11 mouse cellular contexts compared by ENCODE assay signal in the genomic region with DNA sequence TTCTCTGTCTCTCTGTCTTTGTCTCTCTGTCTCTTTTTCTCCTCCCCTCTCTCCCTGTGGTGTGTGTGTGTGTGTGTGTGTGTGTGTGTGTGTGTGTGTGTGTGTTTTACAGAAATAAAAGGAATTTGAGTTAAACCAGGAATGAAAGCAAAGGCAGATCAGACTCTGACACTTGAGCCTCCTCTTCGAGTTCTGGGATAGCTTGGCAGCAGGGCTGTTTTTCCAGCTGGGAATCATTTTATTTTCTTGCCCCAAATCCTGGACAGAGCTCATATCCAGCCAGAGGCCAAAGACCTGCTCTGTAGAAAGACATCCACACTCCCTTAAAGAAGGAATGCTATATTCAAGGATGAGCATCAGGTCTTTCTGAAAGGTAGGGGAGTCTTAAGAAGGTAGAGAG.
DNase-seq lines count a peak whose midpoint lies in the region; ATAC-seq and TF ChIP-seq lines count a peak whose summit lies in the region.
"Had no signal": no experiment of that assay in that cellular context is flagged by ENCODE, and none has a peak within 500 bp of the region (broad histone marks: within the 10 kb centered on the region; RNA-seq: fewer than 3 reads in every experiment).

No protein-coding gene starts in this region.

- H3K9ac ChIP-seq in kidney, embryonic 14.5 days (ENCODE audit: low read depth, low read length), result no peak overlapping the region

- ATAC-seq in kidney, embryonic 14.5 days (ENCODE audit: low FRiP score, low TSS enrichment), result no peak
- no peak for ATAC-seq in cerebellum, adult (ENCODE audit: insufficient number of reproducible peaks, low FRiP score, low TSS enrichment)
- ATAC-seq: activated CD4-positive, CD25-positive, alpha-beta regulatory T cell, adult 4 months had no signal

- 11% methylated on average over 1 of the region's 1 CpGs for WGBS in kidney, embryonic 14.5 days
- 7% methylated on average over 1 of the region's 1 CpGs for WGBS in embryonic facial prominence, embryonic 10.5 days
- 11% methylated on average over 1 of the region's 1 CpGs for WGBS in kidney, adult 2 months
- WGBS in thymus, adult 2 months, result 41% methylated on average over 1 of the region's 1 CpGs

- no peaks in the 10 kb centered on the region for H3K27me3 ChIP-seq in kidney, embryonic 14.5 days (ENCODE audit: control insufficient read depth, insufficient read depth, low read length)
- H3K27me3 ChIP-seq in embryonic facial prominence, embryonic 10.5 days (replicated peaks; ENCODE audit: low read depth, poor library complexity, severe bottlenecking), result no peaks in the 10 kb centered on the region
- no peaks in the 10 kb centered on the region; the same call in 1 of the 2 replicates for H3K27me3 ChIP-seq in kidney, adult 2 months (replicated peaks; ENCODE audit: control insufficient read depth, insufficient read depth, low read length)
- H3K27me3 ChIP-seq in thymus, adult 2 months (ENCODE audit: control insufficient read depth, insufficient read depth, low read length), result no peaks in the 10 kb centered on the region

- no peak overlapping the region for H3K27ac ChIP-seq in kidney, embryonic 14.5 days (ENCODE audit: low read depth, low read length)
- H3K27ac ChIP-seq in embryonic facial prominence, embryonic 10.5 days (replicated peaks), result peak overlapping the region; percentile 73
- no peak overlapping the region for H3K27ac ChIP-seq in kidney, adult 2 months (ENCODE audit: insufficient read depth, low read depth, low read length)
- no peak overlapping the region for H3K27ac ChIP-seq in thymus, adult 2 months (ENCODE audit: control insufficient read depth, insufficient read depth, low read length)
- H3K27ac ChIP-seq: midbrain, embryonic 10.5 days had no signal

- no peak overlapping the region for H3K4me3 ChIP-seq in kidney, embryonic 14.5 days (ENCODE audit: low read length)
- H3K4me3 ChIP-seq in embryonic facial prominence, embryonic 10.5 days, result no peak overlapping the region
- no peak overlapping the region for H3K4me3 ChIP-seq in kidney, adult 2 months (ENCODE audit: insufficient read depth, low read depth, low read length)
- H3K4me3 ChIP-seq in thymus, adult 2 months (ENCODE audit: control insufficient read depth, insufficient read depth, low read length), result no peak overlapping the region
- H3K4me3 ChIP-seq: midbrain, embryonic 10.5 days had no signal

- H3K4me1 ChIP-seq in kidney, embryonic 14.5 days (ENCODE audit: control insufficient read depth, insufficient read depth, low read length), result peaks cover 17% of the 10 kb centered on the region; the same call in 1 of the 2 replicates
- H3K4me1 ChIP-seq in embryonic facial prominence, embryonic 10.5 days, result peaks cover 35% of the 10 kb centered on the region
- H3K4me1 ChIP-seq in kidney, adult 2 months (ENCODE audit: control insufficient read depth, insufficient read depth, low read length), result no peaks in the 10 kb centered on the region
- no peaks in the 10 kb centered on the region for H3K4me1 ChIP-seq in thymus, adult 2 months (replicated peaks; ENCODE audit: control insufficient read depth, insufficient read depth, low read length)
- H3K4me1 ChIP-seq: midbrain, embryonic 10.5 days had no signal

- no peak for TF ChIP-seq POLR2A in kidney, adult 2 months (IDR thresholded peaks at IDR 0.05; ENCODE audit: low read depth, low read length)
- TF ChIP-seq POLR2A in thymus, adult 2 months (IDR thresholded peaks at IDR 0.05; ENCODE audit: control insufficient read depth, extremely low read depth, insufficient read depth, low read length, poor library complexity), result no peak

- DNase-seq in kidney, adult 11 months, result peak; percentile 9
- peak; percentile 60 for DNase-seq in embryonic facial prominence, embryonic 10.5 days (ENCODE audit: low spot score)
- peak; percentile 40 for DNase-seq in kidney, adult 2 months
- peak; percentile 19 for DNase-seq in lung, postnatal 36 days
- DNase-seq in adrenal gland, adult (ENCODE audit: inconsistent age in 2 of 2, low spot score in 1 of 2), result no peak
- DNase-seq in thymus, adult 2 months, result no peak
- DNase-seq: retina, postnatal 1 day had no signal

- H3K36me3 ChIP-seq in kidney, embryonic 14.5 days (ENCODE audit: control insufficient read depth, insufficient read depth, low read length), result no peaks in the 10 kb centered on the region
- no peaks in the 10 kb centered on the region for H3K36me3 ChIP-seq in embryonic facial prominence, embryonic 10.5 days (replicated peaks)
- H3K36me3 ChIP-seq in kidney, adult 2 months (ENCODE audit: control insufficient read depth, insufficient read depth, low read length), result no peaks in the 10 kb centered on the region
- no peaks in the 10 kb centered on the region for H3K36me3 ChIP-seq in thymus, adult 2 months (ENCODE audit: control insufficient read depth, insufficient read depth, low read length)
- H3K36me3 ChIP-seq: midbrain, embryonic 10.5 days had no signal

- TF ChIP-seq CTCF in kidney, adult 2 months (conservative IDR thresholded peaks at IDR 0.05; ENCODE audit: insufficient read depth, insufficient read length, low read depth, low read length), result no peak
- no peak for TF ChIP-seq CTCF in thymus, adult 2 months (IDR thresholded peaks at IDR 0.05; ENCODE audit: borderline replicate concordance, control insufficient read depth, extremely low read depth, insufficient read depth, low read length, poor library complexity)

- no peaks in the 10 kb centered on the region for H3K9me3 ChIP-seq in kidney, embryonic 14.5 days (ENCODE audit: control insufficient read depth, low read length)
- H3K9me3 ChIP-seq in embryonic facial prominence, embryonic 10.5 days, result no peaks in the 10 kb centered on the region
- H3K9me3 ChIP-seq: midbrain, embryonic 10.5 days had no signal

- H3K4me2 ChIP-seq in kidney, embryonic 14.5 days (replicated peaks; ENCODE audit: low read depth, low read length), result no peak overlapping the region

Comparison
In these comparisons a context has a peak if more than half of its experiments do, and no peak if none do; other contexts are left out.
1. DNase-seq: peak in kidney, adult 11 months (single experiment), embryonic facial prominence, embryonic 10.5 days (single experiment), kidney, adult 2 months (single experiment) and lung, postnatal 36 days (single experiment); none in adrenal gland, adult (0 of 2) and thymus, adult 2 months (single experiment).